Mouse (Mus musculus): ENCODE measurements around the gene Dffa.

Gene Dffa

GRCm38 (mm10) chr4:149103875-149104561, at the start of gene Dffa:
Dffa (plus strand) TSS chr4:149104146.
- H3K9me3 ChIP-seq (ENCODE audit: low read length), result no peaks in the 10 kb centered on the region
- no peak for TF ChIP-seq CTCF (conservative IDR thresholded peaks at IDR 0.05; ENCODE audit: low read length)
- no peak for TF ChIP-seq POU5F1 (IDR thresholded peaks at IDR 0.05; ENCODE audit: borderline replicate concordance, low read length)
- no peak for TF ChIP-seq NANOG (IDR thresholded peaks at IDR 0.05; ENCODE audit: borderline replicate concordance, low read length)
- H3K4me3 ChIP-seq (replicated peaks; ENCODE audit: low read length), result peak within 1 kb of the TSS; percentile 96
- H3K27me3 ChIP-seq (ENCODE audit: insufficient read depth, low read length), result no peaks in the 10 kb centered on the region
- peaks cover 26% of the 10 kb centered on the region for H3K4me1 ChIP-seq (replicated peaks; ENCODE audit: low read depth, low read length)
- peaks cover 12% of the 10 kb centered on the region for H3K36me3 ChIP-seq (ENCODE audit: insufficient read depth, low read length)

GRCm38 (mm10) chr4:149055847-149056246, 48.1 kb upstream of the Dffa start:
- Histone ChIP-seq H3K27me3 (ENCODE audit: insufficient read depth, low read length) (peaks cover 9% of the 10 kb centered on the region), H3K9me3 (ENCODE audit: low read length) (no peaks in the 10 kb centered on the region), H3K4me1 (replicated peaks; ENCODE audit: low read depth, low read length) (peaks cover 76% of the 10 kb centered on the region), H3K36me3 (ENCODE audit: insufficient read depth, low read length) (peaks cover 22% of the 10 kb centered on the region), H3K4me3 (replicated peaks; ENCODE audit: low read length) (no peak overlapping the region)
- TF ChIP-seq NANOG (IDR thresholded peaks at IDR 0.05; ENCODE audit: borderline replicate concordance, low read length), result no peak
- no peak for TF ChIP-seq POU5F1 (IDR thresholded peaks at IDR 0.05; ENCODE audit: borderline replicate concordance, low read length)
- no peak for TF ChIP-seq CTCF (conservative IDR thresholded peaks at IDR 0.05; ENCODE audit: low read length)

GRCm38 (mm10) chr4:149056957-149057356, 47.0 kb upstream of the Dffa start:
- TF ChIP-seq CTCF (conservative IDR thresholded peaks at IDR 0.05; ENCODE audit: low read length), result no peak
- no peak for TF ChIP-seq POU5F1 (IDR thresholded peaks at IDR 0.05; ENCODE audit: borderline replicate concordance, low read length)
- no peak for TF ChIP-seq NANOG (IDR thresholded peaks at IDR 0.05; ENCODE audit: borderline replicate concordance, low read length)
- Histone ChIP-seq H3K9me3 (ENCODE audit: low read length) (no peaks in the 10 kb centered on the region), H3K4me3 (replicated peaks; ENCODE audit: low read length) (peak overlapping the region; percentile 46), H3K4me1 (replicated peaks; ENCODE audit: low read depth, low read length) (peaks cover 85% of the 10 kb centered on the region), H3K36me3 (ENCODE audit: insufficient read depth, low read length) (peaks cover 22% of the 10 kb centered on the region), H3K27me3 (ENCODE audit: insufficient read depth, low read length) (peaks cover 9% of the 10 kb centered on the region)

GRCm38 (mm10) chr4:149057470-149057869, 46.5 kb upstream of the Dffa start:
- H3K4me1 ChIP-seq (replicated peaks; ENCODE audit: low read depth, low read length), result peaks cover 90% of the 10 kb centered on the region
- H3K36me3 ChIP-seq (ENCODE audit: insufficient read depth, low read length), result peaks cover 22% of the 10 kb centered on the region
- peak overlapping the region; percentile 46 for H3K4me3 ChIP-seq (replicated peaks; ENCODE audit: low read length)
- TF ChIP-seq CTCF (conservative IDR thresholded peaks at IDR 0.05; ENCODE audit: low read length), result no peak
- no peaks in the 10 kb centered on the region for H3K9me3 ChIP-seq (ENCODE audit: low read length)
- H3K27me3 ChIP-seq (ENCODE audit: insufficient read depth, low read length), result peaks cover 9% of the 10 kb centered on the region

GRCm38 (mm10) chr4:149058298-149058697, 45.6 kb upstream of the Dffa start:
- Histone ChIP-seq H3K36me3 (ENCODE audit: insufficient read depth, low read length) (peaks cover 16% of the 10 kb centered on the region), H3K9me3 (ENCODE audit: low read length) (no peaks in the 10 kb centered on the region), H3K4me3 (replicated peaks; ENCODE audit: low read length) (peak overlapping the region; percentile 46), H3K4me1 (replicated peaks; ENCODE audit: low read depth, low read length) (peaks cover 94% of the 10 kb centered on the region), H3K27me3 (ENCODE audit: insufficient read depth, low read length) (peaks cover 9% of the 10 kb centered on the region)
- TF ChIP-seq POU5F1 (IDR thresholded peaks at IDR 0.05; ENCODE audit: borderline replicate concordance, low read length) (no peak), NANOG (IDR thresholded peaks at IDR 0.05; ENCODE audit: borderline replicate concordance, low read length) (no peak), CTCF (conservative IDR thresholded peaks at IDR 0.05; ENCODE audit: low read length) (no peak)

- H3K36me3 ChIP-seq (ENCODE audit: insufficient read depth, low read length), result peaks cover 15% of the 10 kb centered on the region; the same call in 1 of the 2 replicates
- TF ChIP-seq NANOG (IDR thresholded peaks at IDR 0.05; ENCODE audit: borderline replicate concordance, low read length), result no peak
- no peak for TF ChIP-seq POU5F1 (IDR thresholded peaks at IDR 0.05; ENCODE audit: borderline replicate concordance, low read length)
- no peak for TF ChIP-seq CTCF (conservative IDR thresholded peaks at IDR 0.05; ENCODE audit: low read length)
- peaks cover 9% of the 10 kb centered on the region for H3K27me3 ChIP-seq (ENCODE audit: insufficient read depth, low read length)
- H3K4me3 ChIP-seq (replicated peaks; ENCODE audit: low read length), result no peak overlapping the region
- peaks cover 100% of the 10 kb centered on the region for H3K4me1 ChIP-seq (replicated peaks; ENCODE audit: low read depth, low read length)
- H3K9me3 ChIP-seq (ENCODE audit: low read length), result no peaks in the 10 kb centered on the region
Measured at GRCm38 (mm10) chr4:149059713-149060112, 44.2 kb upstream of the Dffa start.

GRCm38 (mm10) chr4:149060621-149061431, 43.1 kb upstream of the Dffa start:
- Histone ChIP-seq H3K4me3 (replicated peaks; ENCODE audit: low read length) (peak overlapping the region; percentile 21; the same call in 1 of the 2 replicates), H3K27me3 (ENCODE audit: insufficient read depth, low read length) (peaks cover 9% of the 10 kb centered on the region)
- TF ChIP-seq POU5F1 (IDR thresholded peaks at IDR 0.05; ENCODE audit: borderline replicate concordance, low read length) (no peak), NANOG (IDR thresholded peaks at IDR 0.05; ENCODE audit: borderline replicate concordance, low read length) (no peak), CTCF (conservative IDR thresholded peaks at IDR 0.05; ENCODE audit: low read length) (no peak)

GRCm38 (mm10) chr4:149061432-149061718, 42.6 kb upstream of the Dffa start:
- Histone ChIP-seq H3K9me3 (ENCODE audit: low read length) (no peaks in the 10 kb centered on the region), H3K27me3 (ENCODE audit: insufficient read depth, low read length) (peaks cover 9% of the 10 kb centered on the region), H3K4me1 (replicated peaks; ENCODE audit: low read depth, low read length) (peaks cover 89% of the 10 kb centered on the region), H3K4me3 (replicated peaks; ENCODE audit: low read length) (peak overlapping the region; percentile 21; the same call in 1 of the 2 replicates), H3K36me3 (ENCODE audit: insufficient read depth, low read length) (peaks cover 20% of the 10 kb centered on the region)
- TF ChIP-seq CTCF (conservative IDR thresholded peaks at IDR 0.05; ENCODE audit: low read length) (no peak), POU5F1 (IDR thresholded peaks at IDR 0.05; ENCODE audit: borderline replicate concordance, low read length) (no peak), NANOG (IDR thresholded peaks at IDR 0.05; ENCODE audit: borderline replicate concordance, low read length) (no peak)

More at GRCm38 (mm10) chr4:149060621-149061431, 43.1 kb upstream of the Dffa start:
- H3K4me1 ChIP-seq (replicated peaks; ENCODE audit: low read depth, low read length), result peaks cover 91% of the 10 kb centered on the region
- no peaks in the 10 kb centered on the region for H3K9me3 ChIP-seq (ENCODE audit: low read length)
- H3K36me3 ChIP-seq (ENCODE audit: insufficient read depth, low read length), result peaks cover 16% of the 10 kb centered on the region
